Mouse (Mus musculus) heart, adult 2 months (tissue): ENCODE measurements around the gene Trpv4.

ENCODE experiments used
- CTCF ChIP-seq: fragments of 200-600 bp; IDR thresholded peaks from 2 replicates; pipeline ENCODE4 v1.8.1; 2022; ENCODE audit warnings: antibody characterized with exemption, mild to moderate bottlenecking, moderate library complexity
- POLR2A ChIP-seq: fragments of 200-500 bp; IDR thresholded peaks from 2 replicates; pipeline ENCODE4 v1.6.1; 2011; ENCODE audit warnings: mild to moderate bottlenecking, low read depth, low read length, control low read depth; ENCODE audit not compliant: insufficient read depth

GRCm38 (mm10) chr5:114588416-114588815 is 69.8 kb downstream of the Trpv4 start:
- TF ChIP-seq POLR2A (no peak), CTCF (no peak)
